ENCODE assay signal across 15 mouse cellular contexts in genomic region chr3:94832100-94832499, GRCm38 (mm10). TPM values are rescaled to one million over a fixed set of nuclear protein-coding genes. Genes with fewer than 3 reads are reported as not detected.
DNase-seq lines count a peak whose midpoint lies in the region; ATAC-seq lines count a peak whose summit lies in the region.
"Had no signal": no experiment of that assay in that cellular context is flagged by ENCODE, and none has a peak within 500 bp of the region (broad histone marks: within the 10 kb centered on the region; RNA-seq: fewer than 3 reads in every experiment).

No protein-coding gene starts in this region.

- no peak overlapping the region for H3K4me3 ChIP-seq in heart, embryonic 15.5 days
- H3K4me3 ChIP-seq in liver, embryonic 13.5 days (replicated peaks), result peak overlapping the region; percentile 14
- H3K4me3 ChIP-seq: embryonic facial prominence, embryonic 10.5 days; erythroblast, embryonic 14.5 days; limb, embryonic 13.5 days; neural tube, embryonic 13.5 days had no signal

- no peak for DNase-seq in heart, adult 11 months
- DNase-seq in retina, postnatal 1 day, result peak; percentile 30
- DNase-seq in retina, embryonic 14.5 days (ENCODE audit: low spot score), result no peak
- no peak for DNase-seq in liver, embryonic 13.5 days
- no peak for DNase-seq in neural tube, embryonic 10.5 days (ENCODE audit: extremely low spot score, low spot score)
- DNase-seq: adrenal gland, postnatal 25 days; cerebellum, postnatal 14 days; layer of hippocampus, adult 9-11 months; thymus, adult 18-20 months had no signal

- H3K36me3 ChIP-seq in heart, embryonic 15.5 days, result no peaks in the 10 kb centered on the region
- H3K36me3 ChIP-seq in liver, embryonic 13.5 days, result no peaks in the 10 kb centered on the region
- H3K36me3 ChIP-seq: embryonic facial prominence, embryonic 10.5 days; limb, embryonic 13.5 days; neural tube, embryonic 13.5 days had no signal

- no peak overlapping the region for H3K27ac ChIP-seq in heart, embryonic 15.5 days
- H3K27ac ChIP-seq in liver, embryonic 13.5 days, result no peak overlapping the region
- H3K27ac ChIP-seq: embryonic facial prominence, embryonic 10.5 days; limb, embryonic 13.5 days; neural tube, embryonic 13.5 days had no signal

- ATAC-seq in heart, embryonic 15.5 days (replicated peaks; ENCODE audit: insufficient number of reproducible peaks, insufficient read depth, low FRiP score, low read depth), result no peak
- peak; percentile 66 for ATAC-seq in liver, embryonic 13.5 days (ENCODE audit: low read depth)
- ATAC-seq in CD4-positive, CD25-positive, alpha-beta regulatory T cell, adult 4 months, result no peak

- 5% methylated on average over 9 of the region's 9 CpGs for WGBS in heart, embryonic 15.5 days
- WGBS in liver, embryonic 13.5 days (ENCODE audit: insufficient replicate concordance), result 7% methylated on average over 9 of the region's 9 CpGs

- peaks cover 6% of the 10 kb centered on the region; the same call in 1 of the 2 replicates for H3K4me1 ChIP-seq in heart, embryonic 15.5 days (replicated peaks)
- peaks cover 19% of the 10 kb centered on the region for H3K4me1 ChIP-seq in liver, embryonic 13.5 days (replicated peaks)
- H3K4me1 ChIP-seq: embryonic facial prominence, embryonic 10.5 days; limb, embryonic 13.5 days had no signal

- H3K9ac ChIP-seq in heart, embryonic 15.5 days, result no peak overlapping the region
- H3K9ac ChIP-seq in liver, embryonic 13.5 days, result 0 out of 2 replicates have a peak overlapping the region, but pooled peaks have one; percentile 38
- H3K9ac ChIP-seq: limb, embryonic 13.5 days; neural tube, embryonic 13.5 days had no signal

- H3K9me3 ChIP-seq in heart, embryonic 15.5 days (replicated peaks), result no peaks in the 10 kb centered on the region
- H3K9me3 ChIP-seq in liver, embryonic 13.5 days (replicated peaks), result no peaks in the 10 kb centered on the region
- H3K9me3 ChIP-seq: embryonic facial prominence, embryonic 10.5 days; limb, embryonic 13.5 days; neural tube, embryonic 13.5 days had no signal

- no peaks in the 10 kb centered on the region for H3K27me3 ChIP-seq in heart, embryonic 15.5 days
- H3K27me3 ChIP-seq in liver, embryonic 13.5 days, result 0 out of 2 replicates have a peak, but pooled peaks cover 3% of the 10 kb centered on the region

- H3K4me2 ChIP-seq in heart, embryonic 15.5 days, result peak overlapping the region; percentile 30
- peak overlapping the region; percentile 49 for H3K4me2 ChIP-seq in liver, embryonic 13.5 days
- H3K4me2 ChIP-seq: limb, embryonic 13.5 days; neural tube, embryonic 13.5 days had no signal

RNA-seq across cellular contexts. Expression of gene Pogz, which starts 5.3 kb away (rescaled TPM):
- 8.5 and 10.2 TPM in 2 replicates for polyA plus RNA-seq in heart, embryonic 15.5 days (2015; fragmentation: Nextera tagmentation; extraction: Ambion mirVana)
- 2.4 and 2.9 TPM in 2 replicates for polyA plus RNA-seq in liver, embryonic 13.5 days (2015; fragmentation: Nextera tagmentation; extraction: Ambion mirVana)
- polyA plus RNA-seq in CD4-positive, CD25-positive, alpha-beta regulatory T cell, adult 4 months (2017; shearing (Covaris generic)), result 10 to 100 TPM; 21.3 to 22.0 TPM

RNA-seq across cellular contexts. Expression of gene Cgn, which starts 45.8 kb away (rescaled TPM):
- polyA plus RNA-seq in heart, embryonic 15.5 days (2015; fragmentation: Nextera tagmentation; extraction: Ambion mirVana), result 1.4 and 4.7 TPM in 2 replicates
- 7.2 and 8.3 TPM in 2 replicates for polyA plus RNA-seq in liver, embryonic 13.5 days (2015; fragmentation: Nextera tagmentation; extraction: Ambion mirVana)
- polyA plus RNA-seq in CD4-positive, CD25-positive, alpha-beta regulatory T cell, adult 4 months (2017; shearing (Covaris generic)), result under 1 TPM in 1 of 2 experiments, not detected in 1; 0.26 TPM

RNA-seq across cellular contexts. Expression of gene Psmb4, which starts 54.7 kb away (rescaled TPM):
- 223 and 265 TPM in 2 replicates for polyA plus RNA-seq in heart, embryonic 15.5 days (2015; fragmentation: Nextera tagmentation; extraction: Ambion mirVana)
- 201 and 214 TPM in 2 replicates for polyA plus RNA-seq in liver, embryonic 13.5 days (2015; fragmentation: Nextera tagmentation; extraction: Ambion mirVana)
- polyA plus RNA-seq in CD4-positive, CD25-positive, alpha-beta regulatory T cell, adult 4 months (2017; shearing (Covaris generic)), result 100 to 1,000 TPM; 114 to 155 TPM
